Mouse (Mus musculus) lung, adult 2 months (tissue): ENCODE data around the gene Tsfm. TPM values are rescaled to one million over a fixed set of nuclear protein-coding genes. Genes with fewer than 3 reads are reported as not detected.
"Not testable (repeated sequence)": the region's sequence is repeated elsewhere in the genome, so short reads cannot be mapped to it uniquely, and the experiment has no call there.

Experiments
- DNase-seq: peaks from one replicate; pipeline ENCODE4 v3.0.0; 2022
- H3K4me1 ChIP-seq: fragments of 200-500 bp; 2 replicates; pipeline ENCODE4 v1.6.1; 2011; ENCODE audit warnings: low read length; ENCODE audit not compliant: control insufficient read depth, insufficient read depth
- H3K4me3 ChIP-seq: fragments of 200-500 bp; replicated peaks from 2 replicates; pipeline ENCODE3; 2011; ENCODE audit warnings: low read depth, mild to moderate bottlenecking, control low read depth, low read length; ENCODE audit errors: extremely low read depth
- CTCF ChIP-seq: fragments of 200-500 bp; IDR thresholded peaks from 2 replicates; pipeline ENCODE4 v1.5.1; 2011; ENCODE audit warnings: mild to moderate bottlenecking, low read length, control low read depth; ENCODE audit not compliant: insufficient read depth
- POLR2A ChIP-seq: fragments of 200-500 bp; IDR thresholded peaks from 2 replicates; pipeline ENCODE4 v1.6.1; 2011; ENCODE audit warnings: low read depth, mild to moderate bottlenecking, control low read depth, low read length, borderline replicate concordance; ENCODE audit errors: extremely low read depth
- WGBS: fragments of 180-500 bp; shearing (Covaris S2); methylation state at CpG from one replicate; pipeline ENCODE4 v1.1.7; 2018; 5-methylcytosine and 5-hydroxymethylcytosine counted together
- polyA plus RNA-seq: library from polyadenylated mRNA; depleted of rRNA; stranded (reverse); fragments of >200 nt; gene quantifications from 2 replicates; pipeline ENCODE4 v1.2.3, GENCODE M21; 2012

Tsfm gene
- polyA plus RNA-seq, 1 experiment = 22.4 TPM

- H3K4me1 ChIP-seq = peaks cover 12% of the 10 kb centered on the region; the same call in 1 of the 2 replicates
- TF ChIP-seq POLR2A (no peak), CTCF (no peak)
- DNase-seq = peak; percentile 31
- H3K4me3 ChIP-seq = peak overlapping the region; percentile 84
- 9% methylated on average over 37 of the region's 37 CpGs for WGBS
Measured at GRCm38 (mm10) chr10:127063913-127064870, 33.6 kb upstream of the Tsfm start.

GRCm38 (mm10) chr10:127063239-127063872 lies 32.7 kb upstream of the Tsfm start, which contains the start of gene Cdk4:
Gene Cdk4 (plus strand): TSS chr10:127063534.
- DNase-seq = peak; percentile 95
- TF ChIP-seq POLR2A = peak; percentile 66
- TF ChIP-seq CTCF = no peak
- H3K4me3 ChIP-seq = peak within 1 kb of the TSS; percentile 84
- peaks cover 9% of the 10 kb centered on the region; the same call in 1 of the 2 replicates for H3K4me1 ChIP-seq
- under 1% methylated on average over 46 of the region's 46 CpGs for WGBS

- DNase-seq = no peak
- H3K4me3 ChIP-seq = no peak overlapping the region
- 57% methylated on average over 5 of the region's 5 CpGs for WGBS
- peaks cover 9% of the 10 kb centered on the region; the same call in 1 of the 2 replicates for H3K4me1 ChIP-seq
- TF ChIP-seq POLR2A (no peak), CTCF (no peak)
Measured at GRCm38 (mm10) chr10:127062503-127062902, 31.9 kb upstream of the Tsfm start.

- DNase-seq, H3K4me3 ChIP-seq, H3K4me1 ChIP-seq: not testable (repeated sequence)
- WGBS = 73% methylated on average over 4 of the region's 4 CpGs
Measured at GRCm38 (mm10) chr10:127062101-127062500, 31.5 kb upstream of the Tsfm start.

- TF ChIP-seq POLR2A = no peak
- TF ChIP-seq CTCF = no peak
- 82% methylated on average over 2 of the region's 2 CpGs for WGBS
- Histone ChIP-seq H3K4me3 (no peak overlapping the region), H3K4me1 (peaks cover 9% of the 10 kb centered on the region; the same call in 1 of the 2 replicates)
- DNase-seq = no peak
Measured at GRCm38 (mm10) chr10:127061513-127061912, 30.9 kb upstream of the Tsfm start.

GRCm38 (mm10) chr10:127061085-127061484 lies 30.4 kb upstream of the Tsfm start:
- no peak for TF ChIP-seq CTCF
- TF ChIP-seq POLR2A = no peak
- 67% methylated on average over 5 of the region's 5 CpGs for WGBS
- Histone ChIP-seq H3K4me3 (no peak overlapping the region), H3K4me1 (peaks cover 9% of the 10 kb centered on the region; the same call in 1 of the 2 replicates)
- no peak for DNase-seq

- 2% methylated on average over 47 of the region's 72 CpGs for WGBS
- TF ChIP-seq POLR2A (no peak), CTCF (no peak)
- peak within 1 kb of the TSS; percentile 57 for H3K4me3 ChIP-seq
Measured at GRCm38 (mm10) chr10:127059968-127060916, 29.6 kb upstream of the Tsfm start, which contains the start of gene March9. Gene March9 (minus strand): TSS chr10:127060184.

GRCm38 (mm10) chr10:127059174-127059967 lies 28.7 kb upstream of the Tsfm start:
- no peak for DNase-seq
- 1% methylated on average over 77 of the region's 92 CpGs for WGBS
- TF ChIP-seq CTCF = no peak
- TF ChIP-seq POLR2A = no peak
- peaks cover 4% of the 10 kb centered on the region; the same call in 1 of the 2 replicates for H3K4me1 ChIP-seq
- peak overlapping the region; percentile 53 for H3K4me3 ChIP-seq

More at GRCm38 (mm10) chr10:127059968-127060916, 29.6 kb upstream of the Tsfm start, which contains the start of gene March9:
- DNase-seq = peak; percentile 76
- peaks cover 9% of the 10 kb centered on the region; the same call in 1 of the 2 replicates for H3K4me1 ChIP-seq

- Histone ChIP-seq H3K4me1 (0 out of 2 replicates have a peak, but pooled peaks cover 2% of the 10 kb centered on the region), H3K4me3 (peak overlapping the region; percentile 9)
- WGBS = 8% methylated on average over 8 of the region's 8 CpGs
- DNase-seq = no peak
- no peak for TF ChIP-seq POLR2A
- TF ChIP-seq CTCF = no peak
Measured at GRCm38 (mm10) chr10:127058708-127059107, 28.1 kb upstream of the Tsfm start.
